Mouse (Mus musculus) erythroid progenitor cell, adult 5-6 weeks (primary cell): Measurements from ENCODE around the gene Aspdh. TPM values are rescaled to one million over a fixed set of nuclear protein-coding genes. Genes with fewer than 3 reads are reported as not detected.

Experiments used
- ATAC-seq: replicated peaks from 2 replicates; pipeline ENCODE4 v1.8.0; 2016; ENCODE audit warnings: moderate number of reproducible peaks, mild to moderate bottlenecking, moderate TSS enrichment, inconsistent platforms; ENCODE audit not compliant: poor library complexity, low FRiP score, severe bottlenecking
- total RNA-seq, 2 experiments: library from RNA; stranded (forward) in 1 of 2; stranded (reverse) in 1 of 2; fragments of 150-400 nt in 1 of 2; fragments of 186-747, 209-891 nt in 1 of 2; gene quantifications; 2 replicates each; pipeline versions ENCODE4 v1.2.3 to v1.2.4; 2015 to 2017; ENCODE audit warnings: low replicate concordance in 2 of 2

Aspdh gene
- not detected in 2 replicates for total RNA-seq (2015; ENCODE audit: low replicate concordance)
- total RNA-seq (2017; ENCODE audit: low replicate concordance), result 1.4 TPM in 1 of 2 replicates, not detected in the other

DNA sequence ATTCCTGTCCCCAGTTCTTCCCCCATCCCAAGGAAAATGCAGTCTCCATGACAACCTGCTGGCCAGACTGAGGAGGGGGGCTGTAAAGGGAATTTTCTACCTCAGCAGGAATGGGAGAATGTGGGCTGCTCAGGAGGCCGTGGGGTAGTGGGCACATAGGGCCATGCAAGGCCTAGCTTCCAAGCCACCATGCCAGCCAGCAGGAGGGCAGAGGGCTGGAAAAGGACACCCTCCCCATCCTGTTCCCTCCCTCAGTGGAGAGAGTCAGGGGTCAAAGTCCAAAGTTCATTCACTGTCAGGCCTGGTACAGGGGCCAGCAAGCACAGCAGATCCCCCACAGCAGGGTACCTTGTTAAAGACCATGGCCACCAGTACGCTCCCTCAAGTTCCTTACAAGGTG, at the start of gene Aspdh:
Gene Aspdh (plus strand): TSS at position 281 of the 400 bp plus-strand sequence.
- ATAC-seq, result no peak

DNA sequence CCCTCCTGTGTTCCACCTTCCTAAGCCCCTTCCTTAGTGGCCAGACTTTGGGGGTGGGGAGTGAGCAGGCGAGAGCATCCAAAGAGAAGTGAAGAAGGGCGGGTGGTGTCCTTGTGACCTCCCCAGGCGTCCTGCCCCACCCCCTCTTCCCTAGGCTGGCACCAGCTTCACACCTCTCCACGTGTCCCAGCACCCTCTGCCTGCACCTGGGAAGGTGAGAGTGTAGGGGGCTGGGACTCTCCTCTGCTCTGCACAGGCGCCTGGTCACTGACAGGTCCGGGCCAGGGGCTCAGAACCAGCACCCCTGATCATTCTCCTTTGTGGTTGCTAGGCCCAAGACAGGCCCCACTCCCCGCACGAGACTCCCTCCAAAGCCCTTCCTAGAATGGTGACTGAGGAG, 37.5 kb upstream of the Aspdh start:
- no peak for ATAC-seq

DNA sequence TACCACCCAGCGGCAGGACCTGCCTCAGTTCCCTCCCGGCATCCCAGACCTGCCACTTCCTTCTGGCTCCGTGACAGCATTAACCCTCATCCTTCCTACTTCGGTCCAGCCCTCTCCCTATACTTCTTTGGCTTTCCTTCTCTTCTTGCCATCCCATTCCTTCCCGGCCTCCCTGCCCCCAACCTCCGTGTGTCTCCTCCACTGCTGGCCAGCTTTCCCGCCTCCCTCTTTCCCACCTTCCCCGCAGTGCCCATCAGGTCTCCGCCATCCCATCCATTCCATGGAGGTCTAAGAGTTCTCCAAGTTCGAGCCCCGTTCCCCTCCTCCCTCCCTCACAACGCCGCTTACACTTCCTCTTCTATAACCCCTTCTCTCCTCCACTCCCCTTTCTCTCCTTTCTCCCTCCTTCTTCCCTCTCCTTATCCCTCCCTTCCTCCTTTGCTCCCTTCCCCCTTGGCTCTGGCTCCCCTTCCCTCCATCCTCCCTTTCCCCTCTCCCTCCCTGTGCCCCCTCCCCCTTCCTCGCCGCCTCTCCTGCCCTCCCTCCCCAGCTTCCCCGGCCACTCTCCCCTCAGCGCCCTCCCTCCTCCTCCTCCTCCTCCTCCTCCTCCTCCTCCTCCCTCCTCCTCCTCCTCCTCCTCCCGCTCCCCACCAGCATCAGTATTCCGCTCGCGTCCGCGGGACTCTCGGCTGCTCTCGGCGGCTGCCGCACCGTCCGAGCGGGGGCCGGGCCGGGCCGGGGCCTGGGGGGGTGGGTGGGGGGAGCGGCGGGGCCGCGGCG, 36.8 kb upstream of the Aspdh start:
- ATAC-seq, result no peak

DNA sequence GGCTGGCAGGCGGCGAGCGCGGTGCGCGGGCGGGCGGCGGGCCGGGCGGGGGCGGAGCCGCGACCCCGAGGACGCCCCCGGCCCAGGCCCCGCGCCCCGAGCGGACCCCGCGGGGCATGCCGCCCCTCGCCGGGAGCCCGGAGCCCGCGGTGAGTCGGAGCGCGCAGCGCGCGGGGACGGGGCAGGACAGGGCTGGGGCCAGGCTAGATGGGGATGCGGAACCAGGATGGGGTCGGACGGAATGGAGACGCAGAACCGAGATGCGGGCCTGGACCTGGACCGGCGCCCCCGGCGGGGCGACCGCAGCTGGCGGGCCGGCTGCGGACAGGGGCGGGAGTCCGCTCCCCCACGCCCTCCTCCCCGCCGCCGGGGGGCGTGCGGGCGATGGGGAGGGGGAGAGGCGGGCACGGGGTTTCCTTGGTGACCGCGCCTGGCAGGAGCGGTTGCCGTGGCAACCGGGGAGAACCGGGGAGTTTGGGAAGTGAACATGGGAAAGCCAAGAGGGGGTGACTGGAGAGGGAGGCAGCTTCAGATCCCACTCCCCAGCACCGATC, 36.1 kb upstream of the Aspdh start, which contains the start of gene Lrrc4b:
Gene Lrrc4b (plus strand): TSS at position 51 of the 554 bp plus-strand sequence.
- ATAC-seq, result no peak

DNA sequence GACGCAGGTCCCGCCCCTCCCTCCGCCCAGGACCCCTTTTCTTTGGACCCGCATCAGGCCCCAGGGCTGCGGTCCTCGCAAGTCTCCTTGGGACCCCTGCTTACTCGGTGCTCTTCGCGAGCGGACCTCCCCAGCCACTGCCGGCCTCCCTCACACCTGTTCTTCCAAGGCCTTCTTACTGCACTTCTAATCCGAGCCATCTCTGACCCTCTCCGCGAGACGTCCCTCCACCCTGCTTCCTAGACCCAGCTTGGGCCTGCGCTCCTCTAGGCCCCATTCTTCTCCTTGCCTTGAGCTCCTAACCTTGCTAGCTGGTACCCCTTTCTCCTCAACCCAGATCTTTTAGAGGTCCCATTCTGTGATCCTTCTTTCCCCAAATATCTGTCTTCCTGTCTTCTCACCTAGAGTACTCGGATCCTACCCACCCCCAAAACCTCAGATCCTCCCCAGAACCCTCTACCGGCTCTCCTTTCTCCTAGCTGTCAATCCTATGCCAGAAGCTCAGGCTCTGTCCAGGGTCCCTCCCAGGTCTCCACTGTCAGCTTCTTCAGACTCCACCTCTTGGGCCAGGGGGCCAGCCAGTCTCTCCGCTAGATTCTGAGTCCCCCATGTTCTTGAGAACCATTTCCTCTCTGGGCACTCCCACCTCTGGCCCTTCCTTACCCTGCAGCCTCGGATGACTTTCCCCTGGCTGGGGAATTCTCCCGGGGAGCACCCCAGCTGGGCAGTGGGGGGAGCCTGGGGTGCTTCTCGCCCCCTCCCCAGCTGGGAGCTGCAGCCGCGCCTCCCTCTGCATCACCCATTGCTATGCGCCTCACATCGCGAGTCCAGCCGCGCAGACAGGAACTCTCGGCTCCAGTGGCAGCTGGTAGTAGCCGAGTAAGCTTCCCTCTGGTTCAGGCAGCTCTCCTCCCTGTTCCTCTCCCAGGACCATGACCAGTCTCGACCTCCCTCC, 35.4 kb upstream of the Aspdh start:
- ATAC-seq, result no peak

DNA sequence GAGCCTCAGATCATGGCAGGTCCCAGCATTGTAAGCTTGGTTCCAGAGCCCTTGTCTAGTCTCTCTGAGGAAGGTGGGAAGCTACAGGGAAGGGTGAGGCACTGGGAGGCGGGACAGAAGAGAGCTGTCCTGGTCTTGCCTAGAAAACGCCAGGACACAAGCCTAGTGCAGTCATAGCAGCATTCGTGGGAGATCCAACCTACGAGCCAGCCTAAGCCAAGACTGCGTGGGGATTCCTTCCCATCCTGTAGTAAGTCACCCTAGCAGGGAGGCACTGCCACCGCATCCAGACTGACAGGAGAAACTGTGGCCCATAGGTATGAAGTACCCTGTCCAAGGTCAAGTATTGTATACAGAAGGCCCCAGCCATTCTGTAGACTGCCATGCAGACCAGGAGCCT, 32.6 kb upstream of the Aspdh start:
- ATAC-seq, result no peak

DNA sequence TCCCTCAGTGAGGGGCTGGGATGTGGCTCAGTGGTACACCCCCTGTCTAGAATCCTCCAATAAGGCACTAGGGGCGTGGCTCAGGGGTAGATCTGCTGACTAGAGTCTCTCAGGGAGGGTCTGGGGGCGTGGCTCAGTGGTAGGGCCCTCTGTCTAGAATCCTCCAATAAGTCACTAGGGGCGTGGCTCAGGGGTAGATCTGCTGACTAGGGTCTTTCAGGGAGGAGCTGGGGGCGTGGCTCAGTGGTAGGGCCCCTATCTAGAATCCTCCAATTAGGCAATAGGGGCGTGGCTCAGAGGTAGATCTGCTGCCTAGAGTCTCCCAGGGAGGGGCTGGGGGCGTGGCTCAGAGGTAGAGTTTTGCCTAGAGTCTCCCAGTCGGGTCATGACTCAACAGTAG, 31.8 kb upstream of the Aspdh start:
- ATAC-seq, result peak; percentile 41

DNA sequence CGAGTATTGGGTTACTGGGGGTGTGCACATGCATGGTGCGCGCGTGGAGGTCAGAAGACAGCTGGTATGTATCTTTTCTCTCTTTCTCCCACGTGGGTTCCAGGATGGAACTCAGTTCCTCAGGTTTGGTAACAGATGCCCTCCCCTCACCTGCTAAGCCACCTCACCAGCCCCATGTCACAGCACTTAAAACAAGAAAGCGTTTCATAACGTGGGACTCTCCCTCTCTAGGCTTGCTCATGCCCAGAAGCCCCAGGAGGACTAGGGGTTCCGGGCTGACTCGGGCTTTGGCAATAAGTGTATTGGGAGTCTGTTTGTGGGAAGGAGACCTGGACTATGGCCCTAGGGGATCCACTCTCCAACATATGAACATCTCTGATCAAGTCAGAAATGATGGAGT, 31.1 kb upstream of the Aspdh start:
- ATAC-seq, result no peak

DNA sequence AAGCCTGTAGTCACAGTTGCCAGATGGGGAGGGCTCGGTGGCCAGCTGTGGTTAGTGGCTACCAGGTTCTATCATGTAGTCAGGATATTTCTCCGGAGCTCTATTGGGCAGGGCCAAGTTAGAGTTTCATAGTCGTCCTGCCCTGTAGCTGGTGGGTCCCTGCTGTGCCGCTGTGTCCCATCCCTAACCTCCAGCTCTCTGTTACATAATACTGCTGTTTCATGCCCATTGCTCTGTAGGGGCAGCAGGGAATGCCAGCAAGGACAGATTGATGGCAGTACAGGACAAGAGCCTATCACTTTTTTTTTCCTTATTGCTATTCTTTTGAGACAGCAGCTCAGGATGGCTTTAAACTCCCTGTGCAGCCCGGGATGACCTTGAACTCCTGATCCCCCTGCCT, 29.4 kb upstream of the Aspdh start:
- no peak for ATAC-seq

DNA sequence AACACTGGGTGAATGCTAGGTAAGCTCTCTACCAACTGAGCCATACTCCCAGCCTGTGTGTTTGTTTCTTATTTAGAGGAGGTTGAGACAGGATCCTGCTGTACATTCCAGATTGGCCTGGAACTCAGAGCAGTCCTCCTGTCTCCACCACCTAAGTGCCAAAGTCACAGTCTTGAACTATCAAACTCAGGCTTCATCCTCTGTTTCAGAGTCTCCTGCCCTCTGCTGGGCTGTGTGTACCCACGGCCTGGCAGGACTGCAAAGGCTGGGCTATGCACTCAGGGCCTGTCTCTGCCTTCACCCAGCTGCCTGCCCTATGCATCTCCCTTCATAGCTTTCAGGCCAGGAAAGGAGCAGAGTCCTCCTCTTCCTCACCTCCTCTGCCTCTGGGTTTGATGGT, 28.9 kb upstream of the Aspdh start:
- ATAC-seq, result peak; percentile 31; the same call in 1 of the 2 replicates

DNA sequence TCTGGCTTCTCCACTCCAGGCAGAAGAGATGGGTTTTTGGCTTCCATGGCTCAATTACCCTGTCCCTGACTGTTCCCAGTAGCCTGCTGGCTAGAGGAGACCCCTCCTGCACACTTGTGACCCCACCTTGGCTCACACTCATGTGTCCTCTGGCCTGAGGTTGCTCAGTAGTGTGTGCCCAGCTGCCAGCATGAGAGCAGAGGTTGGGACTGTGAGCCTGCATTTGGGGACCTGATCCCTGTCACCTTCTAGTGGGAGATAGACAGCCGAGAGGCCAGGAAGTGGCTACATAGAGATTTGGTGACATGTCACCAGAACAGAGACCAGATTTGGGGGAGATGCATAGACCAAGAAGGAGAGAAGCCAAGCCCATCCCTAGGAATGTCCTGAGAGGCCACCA, 28.0 kb upstream of the Aspdh start:
- ATAC-seq, result no peak

DNA sequence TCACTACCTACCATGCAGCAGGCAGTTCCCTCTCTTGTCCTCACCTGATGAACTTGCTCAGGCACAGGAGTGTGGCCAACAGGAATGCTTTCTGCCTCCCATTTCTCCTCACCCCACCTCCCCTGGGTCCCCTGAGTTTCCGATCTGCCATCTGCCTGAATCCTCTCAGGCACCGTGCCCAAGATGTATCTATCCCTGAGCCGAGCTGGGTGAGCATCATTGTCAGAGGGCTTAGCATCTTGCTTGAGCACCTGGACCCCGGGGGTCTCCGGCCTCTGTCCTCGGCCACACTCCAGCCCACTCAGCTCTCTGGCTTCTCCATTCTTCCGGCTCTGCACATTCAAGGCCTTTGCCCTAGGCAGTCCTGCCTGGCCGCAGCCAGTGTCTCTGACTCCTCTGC, 27.3 kb upstream of the Aspdh start:
- no peak for ATAC-seq

DNA sequence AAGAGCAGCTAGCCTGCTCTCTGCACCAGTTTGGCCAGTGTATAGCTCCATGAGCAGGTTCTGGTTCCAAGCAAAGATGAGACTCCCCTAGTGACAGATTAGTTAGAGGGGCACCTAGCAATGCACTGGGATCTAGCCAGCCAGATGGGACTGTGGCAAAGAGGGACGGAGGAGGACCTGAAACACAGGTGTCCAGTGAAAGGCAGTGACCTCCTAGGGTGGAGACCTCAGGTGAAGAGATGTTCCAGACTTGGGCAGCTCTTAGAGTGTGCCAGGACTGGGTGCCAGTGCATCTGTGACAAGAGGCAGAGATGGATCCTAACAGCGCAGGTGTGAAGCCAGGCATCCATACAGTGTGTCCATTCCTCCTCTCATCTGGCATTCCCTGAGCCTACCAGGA, 25.5 kb upstream of the Aspdh start:
- ATAC-seq, result no peak

DNA sequence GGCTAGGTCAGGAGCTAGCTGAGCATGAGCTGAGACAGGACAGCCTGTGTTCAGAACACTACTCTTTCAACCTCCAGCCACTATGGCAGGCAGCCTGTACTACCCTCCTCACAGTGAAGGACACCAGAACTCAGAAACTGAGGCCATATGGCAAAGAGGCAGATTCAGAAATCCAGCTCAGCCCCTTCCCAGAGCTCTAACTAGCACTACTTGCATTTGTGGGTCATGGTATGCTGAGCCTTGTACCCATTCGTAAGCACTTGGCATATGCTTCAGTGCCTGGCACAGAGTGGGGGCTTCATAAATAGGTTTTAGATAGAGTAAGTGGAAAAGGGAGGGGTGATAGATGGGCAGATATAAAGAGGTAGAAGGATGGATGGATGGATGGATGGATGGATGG, 24.7 kb upstream of the Aspdh start:
- ATAC-seq, result no peak

DNA sequence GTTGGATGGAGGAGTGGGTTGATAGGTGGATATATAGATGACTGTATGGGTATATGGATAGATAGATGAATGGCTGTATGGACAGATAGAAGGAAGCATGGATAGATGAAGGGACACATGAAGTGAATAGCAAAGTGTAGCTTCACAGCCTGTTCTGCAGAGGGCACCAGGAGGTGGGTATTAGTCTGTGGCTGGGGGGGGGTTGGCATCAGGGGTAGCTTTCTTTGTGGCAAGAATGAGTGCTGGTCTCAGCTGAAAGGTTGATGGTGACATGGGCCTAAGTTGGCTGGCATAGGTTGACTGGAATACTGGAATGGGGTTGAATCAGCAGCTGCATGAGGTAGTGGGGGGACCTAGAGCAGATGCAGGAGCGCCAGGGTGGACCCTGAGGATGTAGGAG, 24.0 kb upstream of the Aspdh start:
- no peak for ATAC-seq

DNA sequence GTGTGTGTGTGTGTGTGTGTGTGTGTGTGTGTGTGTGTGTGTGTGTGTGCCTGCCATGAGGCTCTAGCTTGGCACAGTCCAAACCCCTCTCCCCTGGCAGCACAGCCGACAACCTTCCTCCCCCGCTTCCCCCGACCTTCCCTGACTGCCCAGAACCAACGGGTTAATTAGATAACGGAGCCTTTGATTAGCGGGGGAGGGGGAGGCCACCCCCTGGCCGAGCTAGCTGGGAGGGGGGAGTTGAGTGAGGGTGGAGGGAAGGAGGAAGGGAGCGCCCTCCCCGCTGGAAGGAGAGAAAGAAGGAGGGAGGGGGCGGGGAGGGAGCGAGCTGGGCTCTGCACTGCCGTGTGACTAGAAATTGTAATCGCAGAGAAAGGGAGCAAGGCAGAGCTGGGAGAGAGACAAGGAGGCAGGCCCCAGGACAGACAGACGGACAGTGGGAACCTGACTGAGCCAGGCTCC, 23.5 kb upstream of the Aspdh start:
- no peak for ATAC-seq

DNA sequence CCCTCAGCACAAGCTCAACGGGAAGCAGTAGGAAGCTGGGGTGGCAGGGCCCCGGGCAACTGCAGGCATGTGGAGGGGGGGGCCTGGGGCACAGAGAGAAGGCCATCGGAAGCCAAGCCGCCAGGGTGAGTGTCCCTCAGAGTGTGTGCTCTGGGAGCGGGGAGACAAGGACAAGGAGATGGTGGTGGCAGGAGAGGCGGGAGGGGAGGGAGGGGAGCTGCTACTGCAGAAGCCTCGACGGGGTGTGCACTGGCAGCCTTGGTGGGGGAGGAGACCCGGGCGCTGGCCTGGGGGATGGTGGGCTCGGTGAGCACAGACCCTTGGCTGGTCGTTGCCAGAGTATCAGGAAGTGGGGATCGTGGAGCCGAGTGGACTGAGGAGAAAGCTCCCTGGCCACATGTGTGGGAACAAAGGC, 22.8 kb upstream of the Aspdh start:
- no peak for ATAC-seq

DNA sequence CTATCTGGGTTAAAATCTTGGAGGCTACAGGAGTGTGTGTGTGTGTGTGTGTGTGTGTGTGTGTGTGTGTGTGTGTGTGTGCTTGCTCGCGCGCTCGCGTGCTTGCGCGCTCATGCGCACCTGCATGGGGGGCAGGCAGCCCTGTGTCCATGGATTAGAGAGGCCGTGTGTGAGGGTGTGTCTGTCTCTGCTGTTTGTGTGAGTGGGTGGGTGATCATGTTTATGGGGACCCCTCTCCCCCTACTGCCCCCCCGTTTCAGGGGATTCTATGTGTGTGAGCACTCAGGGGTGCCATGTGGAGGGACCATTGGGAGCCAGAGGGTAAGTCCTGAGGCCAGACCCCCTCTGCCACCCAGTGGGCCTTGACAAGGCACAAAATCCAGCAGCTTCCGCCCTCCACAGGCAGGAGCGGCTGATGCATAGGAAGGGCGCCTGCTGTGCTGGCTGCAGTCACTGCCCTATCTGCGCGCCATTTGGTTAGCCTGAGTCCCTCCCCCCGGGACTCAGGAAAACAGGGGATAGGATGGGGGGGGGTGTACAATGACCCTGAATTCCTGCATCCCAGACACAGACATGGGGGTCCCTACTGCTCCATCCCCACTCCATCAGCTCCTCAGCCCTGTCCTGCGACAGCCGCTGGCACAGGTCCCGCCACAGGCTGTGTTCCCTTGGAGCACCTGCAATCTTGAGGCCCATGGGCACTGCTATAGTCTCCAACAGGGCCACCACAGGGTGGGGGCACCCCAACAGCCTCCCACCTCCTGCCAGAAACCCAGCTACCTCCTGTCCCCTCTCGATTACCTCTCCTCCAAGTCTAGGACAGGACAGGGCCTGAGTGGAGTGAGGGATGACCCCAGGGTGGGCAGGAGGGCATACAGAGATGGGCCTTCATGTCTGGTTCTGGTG, 21.7 kb upstream of the Aspdh start:
- no peak for ATAC-seq

DNA sequence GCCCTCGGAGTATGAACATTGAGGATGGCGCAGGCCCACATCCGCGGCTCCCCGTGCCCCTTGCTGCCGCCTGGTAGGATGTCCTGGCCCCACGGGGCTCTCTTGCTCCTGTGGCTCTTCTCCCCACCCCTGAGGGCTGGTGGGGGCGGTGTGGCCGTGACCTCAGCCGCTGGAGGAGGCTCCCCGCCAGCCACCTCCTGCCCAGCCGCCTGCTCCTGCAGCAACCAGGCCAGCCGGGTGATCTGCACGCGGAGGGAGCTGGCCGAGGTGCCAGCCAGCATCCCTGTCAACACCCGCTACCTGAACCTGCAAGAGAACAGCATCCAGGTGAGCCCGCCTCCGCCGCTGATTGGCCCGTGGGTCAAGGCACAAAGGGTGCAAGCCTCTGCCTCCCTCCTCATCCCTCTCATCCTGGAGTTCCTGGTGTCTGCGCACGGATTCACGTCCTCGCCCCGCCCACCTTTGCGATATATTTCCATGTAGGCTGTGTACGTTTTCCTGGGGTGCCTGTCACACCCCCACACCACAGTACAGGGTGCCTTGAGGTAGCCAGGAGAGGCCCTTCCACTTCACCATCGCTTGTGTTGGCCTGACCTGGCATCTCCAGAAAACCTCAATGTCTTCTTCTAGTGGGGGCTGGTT, 20.2 kb upstream of the Aspdh start:
- no peak for ATAC-seq
